Mouse (Mus musculus) kidney, postnatal 25 days (tissue): ENCODE data around the gene Gm42669.

Source experiments
- DNase-seq, 2 experiments: peaks; one replicate each; pipeline ENCODE4 v3.0.0; 2021; ENCODE audit warnings: mixed read lengths in 2 of 2

Gene Gm42669

GRCm38 (mm10) chr5:107521897-107522296, 14.5 kb downstream of the Gm42669 start:
- DNase-seq: peak; percentile 31 to 65

- no peak for DNase-seq
Observed at GRCm38 (mm10) chr5:107524281-107524680, 16.9 kb downstream of the Gm42669 start.

- no peak for DNase-seq
Observed at GRCm38 (mm10) chr5:107528856-107529255, 21.4 kb downstream of the Gm42669 start.

- no peak for DNase-seq
Observed at GRCm38 (mm10) chr5:107533590-107533989, 26.2 kb downstream of the Gm42669 start.

GRCm38 (mm10) chr5:107534581-107534980, 27.2 kb downstream of the Gm42669 start, which contains the start of gene 1700028K03Rik:
1700028K03Rik (plus strand) TSS chr5:107534709.
- DNase-seq: no peak

GRCm38 (mm10) chr5:107541696-107542095, 34.3 kb downstream of the Gm42669 start:
- no peak for DNase-seq

GRCm38 (mm10) chr5:107545927-107546326, 38.5 kb downstream of the Gm42669 start:
- DNase-seq: no peak

- DNase-seq: no peak
Observed at GRCm38 (mm10) chr5:107547955-107548354, 40.5 kb downstream of the Gm42669 start.

- no peak for DNase-seq
Observed at GRCm38 (mm10) chr5:107548444-107548843, 41.0 kb downstream of the Gm42669 start.

GRCm38 (mm10) chr5:107554336-107554735, 46.9 kb downstream of the Gm42669 start:
- no peak for DNase-seq

GRCm38 (mm10) chr5:107556969-107557368, 49.5 kb downstream of the Gm42669 start:
- DNase-seq: no peak

- DNase-seq: no peak
Observed at GRCm38 (mm10) chr5:107569148-107569547, 61.7 kb downstream of the Gm42669 start.

- DNase-seq: peak; percentile 89 to 94
Observed at GRCm38 (mm10) chr5:107597301-107598077, 90.1 kb downstream of the Gm42669 start, which contains the start of the genes Rpap2 and Glmn. Rpap2 (plus strand) TSS chr5:107597373. Glmn (minus strand) TSS chr5:107597888.

- DNase-seq: no peak
Observed at GRCm38 (mm10) chr5:107598380-107598779, 91.0 kb downstream of the Gm42669 start.

GRCm38 (mm10) chr5:107611224-107611623, 103.8 kb downstream of the Gm42669 start:
- DNase-seq: peak; percentile 43 to 59

GRCm38 (mm10) chr5:107617986-107618385, 110.6 kb downstream of the Gm42669 start:
- DNase-seq: peak in 1 of 2 experiments; percentile 6

- DNase-seq: no peak
Observed at GRCm38 (mm10) chr5:107621327-107621726, 113.9 kb downstream of the Gm42669 start.
